Mouse (Mus musculus) heart, postnatal 14 days (tissue): ENCODE data around the gene Upk2. TPM values are rescaled to one million over a fixed set of nuclear protein-coding genes. Genes with fewer than 3 reads are reported as not detected.
A peak's percentile ranks its signal among the peaks of the same experiment; 100 is the strongest.
"Not testable (repeated sequence)": the region's sequence is repeated elsewhere in the genome, so short reads cannot be mapped to it uniquely, and the experiment has no call there.

Experiments used
- DNase-seq, 2 experiments: peaks; one replicate each; pipeline ENCODE4 v3.0.0; 2021 to 2022
- intact Hi-C: fragments of 180-260 bp; cut with DNase I; formaldehyde crosslinking; loops from one replicate; pipeline ENCODE4 v1.15.1; 2025
- total RNA-seq, 2 experiments: library from RNA; stranded (reverse); gene quantifications; 2 replicates each; pipeline ENCODE4 v1.2.3; 2021

Upk2 gene
- total RNA-seq, 2 experiments from 2014 or later = not detected

GRCm38 (mm10) chr9:44417156-44417891 lies 37.5 kb downstream of the Upk2 start:
- intact Hi-C loops = no loop called here
- DNase-seq = no peak

- DNase-seq = no peak
- intact Hi-C loops = no loop called here
These were observed 42.0 kb downstream of the Upk2 start for GRCm38 (mm10) chr9:44412781-44413180.

- intact Hi-C loops = no loop called here
- no peak for DNase-seq
These were observed 42.5 kb downstream of the Upk2 start for GRCm38 (mm10) chr9:44412306-44412705.

GRCm38 (mm10) chr9:44411601-44412130 lies 43.1 kb downstream of the Upk2 start:
- intact Hi-C loops = no loop called here

GRCm38 (mm10) chr9:44410647-44411336 lies 44.0 kb downstream of the Upk2 start:
- no peak for DNase-seq
- intact Hi-C loops = no loop called here

More at GRCm38 (mm10) chr9:44411601-44412130, 43.1 kb downstream of the Upk2 start:
- DNase-seq = no peak

GRCm38 (mm10) chr9:44408693-44409092 lies 46.1 kb downstream of the Upk2 start:
- intact Hi-C loops, DNase-seq: not testable (repeated sequence)

- DNase-seq = no peak
- intact Hi-C loops = no loop called here
These were observed 47.1 kb downstream of the Upk2 start for GRCm38 (mm10) chr9:44407752-44408097.

GRCm38 (mm10) chr9:44406906-44407751 lies 47.6 kb downstream of the Upk2 start, which contains the start of the genes Rps25 and Trappc4:
Gene Rps25 (plus strand): TSS chr9:44407139.
Gene Trappc4 (minus strand): TSS chr9:44407600.
- DNase-seq = peak; percentile 89 to 93
- intact Hi-C loops = no loop called here

GRCm38 (mm10) chr9:44405011-44405410 lies 49.8 kb downstream of the Upk2 start:
- no peak for DNase-seq
- intact Hi-C loops = no loop called here

Other genes starting within 250 kb of the Upk2 start
- 10 to 100 TPM; 26.4 to 31.2 TPM for gene Cbl, start 220.9 kb downstream of the Upk2 start, total RNA-seq
- gene Ccdc153, start 214.3 kb downstream of the Upk2 start, total RNA-seq = 1 to 10 TPM in 1 of 2 experiments, not detected in 1; 1.1 TPM
- gene Pdzd3, start 203.5 kb downstream of the Upk2 start, total RNA-seq = 1 to 10 TPM; 2.0 to 2.8 TPM
- gene Nlrx1, start 186.4 kb downstream of the Upk2 start, total RNA-seq = 10 to 100 TPM; 17.3 TPM
- gene Abcg4, start 166.4 kb downstream of the Upk2 start, total RNA-seq = under 1 TPM; 0.72 to 0.73 TPM
- 10 to 100 TPM; 11.0 to 11.4 TPM for gene Hinfp, start 149.3 kb downstream of the Upk2 start, total RNA-seq
- 10 to 100 TPM; 15.8 to 16.6 TPM for gene C2cd2l, start 134.7 kb downstream of the Upk2 start, total RNA-seq
- 10 to 100 TPM; 18.8 to 21.0 TPM for gene Dpagt1, start 129.0 kb downstream of the Upk2 start, total RNA-seq
- 10 to 100 TPM; 21.6 to 35.0 TPM for gene H2afx, start 120.3 kb downstream of the Upk2 start, total RNA-seq
- 10 to 100 TPM; 44.4 to 46.8 TPM for gene Hmbs, start 110.7 kb downstream of the Upk2 start, total RNA-seq
- gene Vps11, start 93.3 kb downstream of the Upk2 start, total RNA-seq = 10 to 100 TPM; 17.8 to 19.5 TPM
- gene Hyou1, start 75.5 kb downstream of the Upk2 start, total RNA-seq = 10 to 100 TPM; 38.9 to 52.1 TPM
- 10 to 100 TPM; 29.6 to 31.0 TPM for gene Slc37a4, start 58.1 kb downstream of the Upk2 start, total RNA-seq
- gene Rps25, start 47.8 kb downstream of the Upk2 start, total RNA-seq = 100 to 1,000 TPM; 728 to 854 TPM
- 10 to 100 TPM; 32.1 to 35.8 TPM for gene Trappc4, start 47.4 kb downstream of the Upk2 start, total RNA-seq
- gene Ccdc84, start 36.4 kb downstream of the Upk2 start, total RNA-seq = 10 to 100 TPM; 11.4 to 11.9 TPM
- not detected for gene Foxr1, start 13.8 kb downstream of the Upk2 start, total RNA-seq
- 10 to 100 TPM; 57.9 to 64.9 TPM for gene Bcl9l, start 27.8 kb upstream of the Upk2 start, total RNA-seq
- under 1 TPM; 0.12 to 0.20 TPM for gene Cxcr5, start 106.9 kb upstream of the Upk2 start, total RNA-seq
- gene Ddx6, start 149.9 kb upstream of the Upk2 start, total RNA-seq = 10 to 100 TPM; 92.0 to 94.3 TPM
- not detected for gene Treh, start 218.3 kb upstream of the Upk2 start, total RNA-seq